Mouse (Mus musculus) MEL (cell line): ENCODE measurements around the gene Orai1. TPM values are rescaled to one million over a fixed set of nuclear protein-coding genes. Genes with fewer than 3 reads are reported as not detected.
A peak's percentile ranks its signal among the peaks of the same experiment; 100 is the strongest.

Source experiments
- DNase-seq: peaks from one replicate; pipeline ENCODE4 v3.0.0; 2011; ENCODE audit warnings: low read depth, low spot score
- H3K27ac ChIP-seq: 2 replicates; pipeline ENCODE4 v1.5.1; 2012; ENCODE audit warnings: low read depth, mild to moderate bottlenecking, control low read depth, low read length, moderate library complexity; ENCODE audit not compliant: control insufficient read depth
- H3K27me3 ChIP-seq, 2 experiments: fragments of 150-350 bp in 1 of 2; sonication (generic) in 1 of 2; 2 replicates each; pipeline ENCODE4 v1.6.1; 2012; ENCODE audit warnings: low read length in 2 of 2, mild to moderate bottlenecking in 2 of 2, improper control_type of control experiment in 1 of 2, moderate library complexity in 1 of 2; ENCODE audit not compliant: insufficient read depth in 2 of 2, control insufficient read depth in 1 of 2
- H3K36me3 ChIP-seq, 2 experiments: 2 replicates each; pipeline ENCODE4 v1.6.1; 2012 to 2014; ENCODE audit warnings: low read length in 2 of 2, improper control_type of control experiment in 1 of 2, inconsistent platforms in 1 of 2, mild to moderate bottlenecking in 1 of 2; ENCODE audit not compliant: insufficient read depth in 2 of 2, control insufficient read depth in 1 of 2
- H3K4me1 ChIP-seq, 2 experiments: fragments of 150-350 bp in 1 of 2; sonication (generic) in 1 of 2; 2 replicates each; pipeline ENCODE4 v1.6.1; 2012; ENCODE audit warnings: low read length in 2 of 2, improper control_type of control experiment in 1 of 2, mild to moderate bottlenecking in 1 of 2; ENCODE audit not compliant: insufficient read depth in 2 of 2, control insufficient read depth in 1 of 2
- H3K4me3 ChIP-seq, 2 experiments: fragments of 150-350 bp in 1 of 2; sonication (generic) in 1 of 2; 2 replicates each; pipeline ENCODE4 v1.5.1; 2012; ENCODE audit warnings: low read depth in 2 of 2, low read length in 2 of 2, mild to moderate bottlenecking in 2 of 2, moderate library complexity in 2 of 2, control low read depth in 1 of 2, improper control_type of control experiment in 1 of 2; ENCODE audit not compliant: control insufficient read depth in 1 of 2, insufficient read depth in 1 of 2
- H3K79me2 ChIP-seq: 2 replicates; pipeline ENCODE4 v1.6.1; 2012; ENCODE audit warnings: mild to moderate bottlenecking, low read length, moderate library complexity; ENCODE audit not compliant: control insufficient read depth, poor library complexity, insufficient read depth
- H3K9ac ChIP-seq: 2 replicates; pipeline ENCODE4 v1.6.1; 2012; ENCODE audit warnings: low read depth, mild to moderate bottlenecking, control low read depth, low read length, moderate library complexity; ENCODE audit not compliant: control insufficient read depth, poor library complexity, severe bottlenecking
- H3K9me3 ChIP-seq: fragments of 150-350 bp; sonication (generic); replicated peaks from 2 replicates; pipeline ENCODE4 v1.6.1; 2012; ENCODE audit warnings: mild to moderate bottlenecking, low read length, improper control_type of control experiment, moderate library complexity; ENCODE audit not compliant: insufficient read depth
- CTCF ChIP-seq, 3 experiments: IDR thresholded peaks in 2 of 3; conservative IDR thresholded peaks in 1 of 3; 2 replicates each; pipeline ENCODE4 v1.5.1; 2011 to 2012; ENCODE audit warnings: low read length in 3 of 3, low read depth in 2 of 3, mild to moderate bottlenecking in 2 of 3, improper control_type of control experiment in 1 of 3, inconsistent platforms in 1 of 3, mixed read lengths in 1 of 3, moderate library complexity in 1 of 3; ENCODE audit not compliant: control insufficient read depth in 1 of 3, insufficient read depth in 1 of 3, poor library complexity in 1 of 3, severe bottlenecking in 1 of 3
- EP300 ChIP-seq, 2 experiments: IDR thresholded peaks; 2 replicates each; pipeline ENCODE4 v1.6.1; 2011; ENCODE audit warnings: improper control_type of control experiment in 2 of 2, low read length in 2 of 2, low read depth in 1 of 2, mild to moderate bottlenecking in 1 of 2
- ETS1 ChIP-seq: IDR thresholded peaks from 2 replicates; pipeline ENCODE4 v1.6.1; 2012; ENCODE audit warnings: low read depth, mild to moderate bottlenecking, inconsistent platforms, low read length, improper control_type of control experiment, moderate library complexity
- GABPA ChIP-seq: IDR thresholded peaks from 2 replicates; pipeline ENCODE4 v1.6.1; 2012; ENCODE audit warnings: low read depth, mild to moderate bottlenecking, inconsistent platforms, low read length, improper control_type of control experiment, moderate library complexity
- GATA1 ChIP-seq: IDR thresholded peaks from 2 replicates; pipeline ENCODE4 v1.6.1; 2011; ENCODE audit warnings: low read depth, low read length, improper control_type of control experiment
- HCFC1 ChIP-seq: IDR thresholded peaks from 2 replicates; pipeline ENCODE4 v1.6.1; 2012; ENCODE audit warnings: low read depth, mild to moderate bottlenecking, inconsistent platforms, low read length, improper control_type of control experiment, moderate library complexity
- JUND ChIP-seq: IDR thresholded peaks from 2 replicates; pipeline ENCODE4 v1.6.1; 2011; ENCODE audit warnings: low read depth, mild to moderate bottlenecking, improper control_type of control experiment, low read length
- KAT2A ChIP-seq: conservative IDR thresholded peaks from 2 replicates; pipeline ENCODE4 v1.6.1; 2012; ENCODE audit warnings: low read depth, low read length, improper control_type of control experiment, inconsistent platforms
- MAX ChIP-seq: IDR thresholded peaks from 2 replicates; pipeline ENCODE4 v1.6.1; 2011; ENCODE audit warnings: low read length, improper control_type of control experiment
- MAZ ChIP-seq: IDR thresholded peaks from 2 replicates; pipeline ENCODE4 v1.6.1; 2012; ENCODE audit warnings: low read depth, mild to moderate bottlenecking, inconsistent platforms, low read length, improper control_type of control experiment
- MXI1 ChIP-seq: IDR thresholded peaks from 2 replicates; pipeline ENCODE4 v1.6.1; 2011; ENCODE audit warnings: mild to moderate bottlenecking, low read depth, low read length, improper control_type of control experiment
- MYC ChIP-seq: IDR thresholded peaks from 2 replicates; pipeline ENCODE4 v1.6.1; 2011; ENCODE audit warnings: low read depth, mild to moderate bottlenecking, low read length, improper control_type of control experiment, moderate library complexity
- NELFE ChIP-seq: IDR thresholded peaks from 2 replicates; pipeline ENCODE4 v1.6.1; 2011; ENCODE audit warnings: low read depth, low read length, improper control_type of control experiment
- NRF1 ChIP-seq: IDR thresholded peaks from 2 replicates; pipeline ENCODE4 v1.6.1; 2014; ENCODE audit warnings: low read depth, mild to moderate bottlenecking, inconsistent platforms, low read length, improper control_type of control experiment, moderate library complexity; ENCODE audit not compliant: poor library complexity, insufficient read depth, severe bottlenecking
- POLR2A ChIP-seq, 2 experiments: IDR thresholded peaks; 2 replicates each; pipeline ENCODE4 v1.6.1; 2011 to 2012; ENCODE audit warnings: low read length in 2 of 2, mild to moderate bottlenecking in 2 of 2, control low read depth in 1 of 2, improper control_type of control experiment in 1 of 2, low read depth in 1 of 2, moderate library complexity in 1 of 2; ENCODE audit not compliant: control insufficient read depth in 1 of 2, insufficient read depth in 1 of 2, poor library complexity in 1 of 2
- POLR2AphosphoS2 ChIP-seq: IDR thresholded peaks from 2 replicates; pipeline ENCODE4 v1.6.1; 2011; ENCODE audit warnings: low read length, improper control_type of control experiment
- SIN3A ChIP-seq: IDR thresholded peaks from 2 replicates; pipeline ENCODE4 v1.6.1; 2012; ENCODE audit warnings: low read length, improper control_type of control experiment, inconsistent platforms
- SMC3 ChIP-seq: IDR thresholded peaks from 2 replicates; pipeline ENCODE4 v1.6.1; 2011; ENCODE audit warnings: low read depth, low read length, improper control_type of control experiment
- TAL1 ChIP-seq: IDR thresholded peaks from 2 replicates; pipeline ENCODE4 v1.6.1; 2012; ENCODE audit warnings: mild to moderate bottlenecking, inconsistent platforms, low read length, moderate library complexity, mixed read lengths
- TBP ChIP-seq: IDR thresholded peaks from 2 replicates; pipeline ENCODE4 v1.8.0; 2011; ENCODE audit warnings: low read depth, low read length, improper control_type of control experiment
- TCF12 ChIP-seq: IDR thresholded peaks from 2 replicates; pipeline ENCODE4 v1.6.1; 2014; ENCODE audit warnings: low read depth, mild to moderate bottlenecking, inconsistent platforms, low read length, improper control_type of control experiment, moderate library complexity
- UBTF ChIP-seq: IDR thresholded peaks from 2 replicates; pipeline ENCODE4 v1.6.1; 2012; ENCODE audit warnings: low read depth, mild to moderate bottlenecking, inconsistent platforms, low read length, improper control_type of control experiment, moderate library complexity, borderline replicate concordance; ENCODE audit not compliant: insufficient read depth
- USF2 ChIP-seq, 2 experiments: IDR thresholded peaks; 2 replicates each; pipeline ENCODE4 v1.6.1; 2011 to 2012; ENCODE audit warnings: improper control_type of control experiment in 2 of 2, low read length in 2 of 2, borderline replicate concordance in 1 of 2, inconsistent platforms in 1 of 2, low read depth in 1 of 2, mild to moderate bottlenecking in 1 of 2; ENCODE audit not compliant: insufficient read depth in 1 of 2
- ZMIZ1 ChIP-seq: IDR thresholded peaks from 2 replicates; pipeline ENCODE4 v1.6.1; 2012; ENCODE audit warnings: low read depth, mild to moderate bottlenecking, inconsistent platforms, low read length, improper control_type of control experiment, moderate library complexity
- polyA plus RNA-seq, 2 experiments: library from polyadenylated mRNA; stranded (reverse) in 1 of 2; unstranded in 1 of 2; fragments of >175 nt in 1 of 2; fragments of >200 nt in 1 of 2; gene quantifications; 2 replicates each; pipeline versions ENCODE4 v1.2.1 to v1.2.4; 2012; ENCODE audit warnings: low replicate concordance in 2 of 2, low read depth in 1 of 2; ENCODE audit not compliant: insufficient read length in 2 of 2, insufficient read depth in 1 of 2, missing spikeins in 1 of 2
- total RNA-seq: library from RNA; depleted of rRNA; stranded (reverse); fragments of 300-350 nt; gene quantifications from 2 replicates; pipeline ENCODE4 v1.2.3, GENCODE M21; 2012

The Orai1 gene
- total and polyA plus RNA-seq, 3 experiments = 4.7 to 13.3 TPM; not detected in 1

DNA sequence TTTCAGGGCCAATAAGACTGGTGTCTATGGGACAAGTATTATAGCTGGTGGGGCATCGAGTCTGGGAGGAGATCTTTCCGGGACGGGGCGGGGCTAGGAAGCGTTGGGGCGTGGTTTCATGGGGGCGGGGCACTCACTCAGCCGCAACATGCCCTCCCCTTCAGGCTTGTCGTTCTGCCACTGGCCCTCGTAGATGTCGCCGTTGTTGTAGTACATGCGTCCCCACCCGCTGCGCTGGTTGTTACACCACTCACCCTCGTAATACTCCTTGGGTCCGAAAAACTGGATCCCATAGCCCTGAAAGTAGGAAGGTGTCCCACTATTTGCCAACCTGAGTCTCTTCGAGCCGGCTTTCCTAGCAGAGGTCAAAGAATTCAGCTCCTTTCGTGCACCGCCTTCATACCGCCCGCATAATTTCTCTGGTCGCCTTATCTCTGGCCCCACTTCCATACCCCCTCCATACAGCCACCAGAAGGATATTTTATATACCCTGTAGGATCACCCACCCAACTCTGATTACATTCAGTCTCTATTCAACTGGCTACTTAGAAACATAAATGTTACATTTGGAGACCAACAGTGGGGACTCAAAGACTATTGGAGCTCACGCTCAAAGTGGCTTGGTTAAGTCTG, 24.4 kb downstream of the Orai1 start:
- Histone ChIP-seq H3K4me3 (peak overlapping the region; percentile 52 to 69), H3K27me3 (no peaks in the 10 kb centered on the region), H3K4me1 (peaks cover 2 to 23% of the 10 kb centered on the region in 2 experiments; a peak in 3 of 4 replicates)

DNA sequence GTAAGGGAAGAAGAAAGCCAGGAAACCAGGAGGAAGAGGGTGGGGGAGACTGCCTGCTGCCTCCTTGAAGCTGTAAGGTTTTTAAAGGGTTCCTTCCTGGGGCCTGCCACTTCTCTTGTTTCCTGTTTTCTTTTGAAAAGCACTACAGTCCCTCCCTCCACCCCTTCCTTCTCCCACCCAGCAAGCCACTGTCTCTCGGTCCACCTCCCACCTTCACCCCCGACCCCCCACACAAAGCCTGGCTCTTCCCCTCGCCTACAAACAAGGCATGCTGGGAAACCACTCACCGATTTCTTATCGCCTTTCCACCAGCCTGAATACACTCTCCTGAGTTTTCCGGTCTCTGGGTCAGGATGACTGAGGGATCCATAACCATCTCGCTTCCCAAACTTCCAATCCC, 25.9 kb downstream of the Orai1 start:
- H3K36me3 ChIP-seq = peaks cover 0 to 9% of the 10 kb centered on the region in 2 experiments; a peak in 2 of 4 replicates
- no peaks in the 10 kb centered on the region for H3K27me3 ChIP-seq
- TF ChIP-seq MAX (no peak), TBP (no peak), MYC (no peak), GABPA (no peak), POLR2A (IDR thresholded peaks at IDR 0.05; ENCODE audit: control insufficient read depth in 1 of 2, insufficient read depth in 1 of 2, low read depth in 1 of 2, low read length in 2 of 2, poor library complexity in 1 of 2) (no peak)
- TF ChIP-seq, all 39 proteins: peak for 0
- H3K27ac ChIP-seq = no peak overlapping the region
- no peak overlapping the region for H3K4me3 ChIP-seq
- peaks cover 0 to 11% of the 10 kb centered on the region in 2 experiments; a peak in 2 of 4 replicates for H3K4me1 ChIP-seq
- no peaks in the 10 kb centered on the region for H3K79me2 ChIP-seq
- no peaks in the 10 kb centered on the region for H3K9me3 ChIP-seq
- no peak overlapping the region for H3K9ac ChIP-seq
- no peak for DNase-seq

More for the DNA sequence above, 24.4 kb downstream of the Orai1 start:
- H3K9ac ChIP-seq = peak overlapping the region; percentile 56
- H3K36me3 ChIP-seq = peaks cover 0 to 9% of the 10 kb centered on the region in 2 experiments; a peak in 2 of 4 replicates
- peak; percentile 96 for DNase-seq
- peak overlapping the region; percentile 53 for H3K27ac ChIP-seq
- no peaks in the 10 kb centered on the region for H3K9me3 ChIP-seq
- no peaks in the 10 kb centered on the region for H3K79me2 ChIP-seq
- TF ChIP-seq TBP (peak; percentile 63; the same call in 1 of the 2 replicates), MAZ (peak; percentile 36; the same call in 1 of the 2 replicates), KAT2A (no peak), CTCF (IDR thresholded peaks at IDR 0.05 in 2 of 3, conservative IDR thresholded peaks at IDR 0.05 in 1 of 3; ENCODE audit: control insufficient read depth in 1 of 3, insufficient read depth in 1 of 3, low read depth in 2 of 3, low read length in 3 of 3, poor library complexity in 1 of 3, severe bottlenecking in 1 of 3) (no peak), JUND (no peak), POLR2AphosphoS2 (peak; percentile 31; the same call in 1 of the 2 replicates), EP300 (IDR thresholded peaks at IDR 0.05; ENCODE audit: low read depth in 1 of 2, low read length in 2 of 2) (no peak), MYC (0 out of 2 replicates have a peak, but pooled peaks have one; percentile 36), NRF1 (peak; percentile 41; the same call in 1 of the 2 replicates), GATA1 (peak; percentile 48; the same call in 1 of the 2 replicates), SIN3A (peak; percentile 65; the same call in 1 of the 2 replicates), SMC3 (no peak), HCFC1 (peak; percentile 47; the same call in 1 of the 2 replicates), ZMIZ1 (no peak), UBTF (no peak), MXI1 (peak; percentile 67; the same call in 1 of the 2 replicates), TAL1 (no peak; the same call in 1 of the 2 replicates), NELFE (peak; percentile 57), USF2 (IDR thresholded peaks at IDR 0.05; ENCODE audit: borderline replicate concordance in 1 of 2, insufficient read depth in 1 of 2, low read depth in 1 of 2, low read length in 2 of 2) (no peak), POLR2A (IDR thresholded peaks at IDR 0.05; ENCODE audit: control insufficient read depth in 1 of 2, insufficient read depth in 1 of 2, low read depth in 1 of 2, low read length in 2 of 2, poor library complexity in 1 of 2) (peak in 1 of 2 experiments; percentile 79; a peak in 2 of 4 replicates), ETS1 (no peak), TCF12 (no peak; the same call in 1 of the 2 replicates)
